Mouse (Mus musculus) G1E (cell line): ENCODE results near the gene Agmo. TPM values are rescaled to one million over a fixed set of nuclear protein-coding genes. Genes with fewer than 3 reads are reported as not detected.

Source experiments
- polyA plus RNA-seq: library from polyadenylated mRNA; stranded (reverse); fragments of >175 nt; gene quantifications from 2 replicates; pipeline ENCODE4 v1.2.3, GENCODE M21; 2012
- total RNA-seq, 2 experiments: library from RNA; stranded (forward) in 1 of 2; stranded (reverse) in 1 of 2; fragments of 200-1000 nt in 1 of 2; fragments of >200 nt in 1 of 2; fragmentation: Nextera tagmentation in 1 of 2; gene quantifications; 2 replicates each; pipeline ENCODE4 v1.2.3; 2014 to 2017

Gene Agmo
- total and polyA plus RNA-seq, 3 experiments, result 0.02 to 1.3 TPM; not detected in 1

Other genes starting within 250 kb of the Agmo start
- not detected in 2 replicates for gene Meox2, start 133.1 kb upstream of the Agmo start, total RNA-seq (2014; fragmentation: Nextera tagmentation)
- gene Meox2, start 133.1 kb upstream of the Agmo start, total RNA-seq (2017), result 0.11 TPM in 1 of 2 replicates, not detected in the other
- not detected in 2 replicates for gene Meox2, start 133.1 kb upstream of the Agmo start, polyA plus RNA-seq